Mouse (Mus musculus): ENCODE results near the gene Fam131b.

DNA sequence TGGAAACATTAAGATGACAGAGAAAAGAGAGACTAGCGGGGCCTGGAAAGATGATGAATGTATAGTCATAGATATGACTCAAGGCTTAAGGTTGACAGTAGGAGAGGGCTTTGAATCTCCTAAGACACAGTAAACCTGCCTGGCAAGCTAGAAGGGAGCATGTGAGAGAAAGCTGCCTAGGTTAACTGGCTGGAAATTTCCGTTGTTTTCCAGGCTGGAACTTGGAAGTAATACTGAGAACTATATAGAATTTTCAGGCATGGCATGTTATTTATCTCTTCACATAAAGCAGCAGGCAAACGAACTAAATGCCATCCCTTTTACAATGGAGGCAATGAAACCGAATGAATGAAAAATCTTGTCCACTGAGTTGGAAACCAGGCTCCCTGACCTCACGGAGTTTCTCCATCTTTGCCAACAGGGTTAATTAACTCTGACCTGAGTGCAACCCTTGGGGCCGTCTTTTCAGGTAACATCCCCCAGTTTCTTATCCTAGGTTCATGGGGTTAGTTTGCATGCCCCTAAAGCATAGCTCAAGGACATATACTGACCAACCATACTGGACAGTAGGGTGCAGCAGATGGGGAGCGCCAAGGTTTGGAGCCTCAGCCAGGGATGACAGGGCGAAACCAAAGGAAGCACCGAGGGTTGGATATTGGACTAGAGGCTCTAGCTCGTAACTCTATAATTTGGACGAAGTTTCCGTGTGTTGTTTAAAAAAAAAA, 24.0 kb upstream of the Fam131b start:
- TF ChIP-seq POLR2A (IDR thresholded peaks at IDR 0.05; ENCODE audit: low read depth, low read length) (no peak), CTCF (conservative IDR thresholded peaks at IDR 0.05 in 1 of 2, IDR thresholded peaks at IDR 0.05 in 1 of 2; ENCODE audit: low read depth in 2 of 2, low read length in 2 of 2) (no peak), SIN3A (IDR thresholded peaks at IDR 0.05; ENCODE audit: low read length) (no peak), EP300 (IDR thresholded peaks at IDR 0.05; ENCODE audit: low read length) (no peak)
